Mouse (Mus musculus): ENCODE measurements around the gene Map2k4. TPM values are rescaled to one million over a fixed set of nuclear protein-coding genes. Genes with fewer than 3 reads are reported as not detected.

The Map2k4 gene
- total RNA-seq, 2 experiments from 2014 or later = 20.7 to 31.0 TPM

Other genes starting within 250 kb of the Map2k4 start
- 0.42 and 1.8 TPM in 2 replicates for gene Zkscan6, start 18.9 kb upstream of the Map2k4 start, total RNA-seq (2015; ENCODE audit: low replicate concordance)
- gene Zkscan6, start 18.9 kb upstream of the Map2k4 start, total RNA-seq (2017; ENCODE audit: low replicate concordance) = 2.6 and 5.4 TPM in 2 replicates

Data from erythroid progenitor cell, adult 5-6 weeks (primary cell).